ENCODE assay signal across 12 mouse cellular contexts in genomic region chr5:146385989-146386388, GRCm38 (mm10). TPM values are rescaled to one million over a fixed set of nuclear protein-coding genes. Genes with fewer than 3 reads are reported as not detected.
DNase-seq lines count a peak whose midpoint lies in the region; ATAC-seq lines count a peak whose summit lies in the region.
"Had no signal": no experiment of that assay in that cellular context is flagged by ENCODE, and none has a peak within 500 bp of the region (broad histone marks: within the 10 kb centered on the region; RNA-seq: fewer than 3 reads in every experiment).

No protein-coding gene starts in this region.

- intact Hi-C loops in left cerebral cortex, postnatal 14 days (cut with DNase I) = loop anchor here (5.0 kb wide), 1 partner anchor 86 kb away; no protein-coding TSS in a partner anchor

- no peak for ATAC-seq in kidney, embryonic 16.5 days (ENCODE audit: low FRiP score, low TSS enrichment)
- ATAC-seq in hindbrain, embryonic 16.5 days = no peak
- ATAC-seq in neural tube, embryonic 11.5 days (ENCODE audit: insufficient read depth, low FRiP score, low TSS enrichment) = no peak

- H3K27me3 ChIP-seq in kidney, embryonic 16.5 days (ENCODE audit: insufficient read depth, low read length) = no peaks in the 10 kb centered on the region; the same call in 1 of the 2 replicates
- no peaks in the 10 kb centered on the region for H3K27me3 ChIP-seq in hindbrain, embryonic 16.5 days (replicated peaks; ENCODE audit: control insufficient read depth, insufficient read depth, low read length)
- H3K27me3 ChIP-seq in neural tube, embryonic 11.5 days (ENCODE audit: control insufficient read depth, insufficient read depth, low read length) = no peaks in the 10 kb centered on the region

- WGBS in kidney, embryonic 16.5 days = 15% methylated on average over 13 of the region's 13 CpGs
- WGBS in hindbrain, embryonic 16.5 days = 3% methylated on average over 13 of the region's 13 CpGs
- WGBS in neural tube, embryonic 11.5 days = 9% methylated on average over 13 of the region's 13 CpGs

- no peak overlapping the region for H3K27ac ChIP-seq in kidney, embryonic 16.5 days (ENCODE audit: low read length)
- no peak overlapping the region for H3K27ac ChIP-seq in hindbrain, embryonic 16.5 days (ENCODE audit: low read depth, low read length)
- no peak overlapping the region for H3K27ac ChIP-seq in neural tube, embryonic 11.5 days (ENCODE audit: low read depth, low read length)
- H3K27ac ChIP-seq: liver, embryonic 12.5 days had no signal

- H3K9ac ChIP-seq in kidney, embryonic 16.5 days (replicated peaks; ENCODE audit: low read length) = peak overlapping the region; percentile 48; the same call in 1 of the 2 replicates
- H3K9ac ChIP-seq in hindbrain, embryonic 16.5 days (ENCODE audit: low read depth, low read length) = peak overlapping the region; percentile 56; the same call in 1 of the 2 replicates
- peak overlapping the region; percentile 11; the same call in 1 of the 2 replicates for H3K9ac ChIP-seq in neural tube, embryonic 11.5 days (ENCODE audit: low read length)
- H3K9ac ChIP-seq: liver, embryonic 12.5 days had no signal

- no peak for DNase-seq in kidney, postnatal 4 days
- peak; percentile 54 for DNase-seq in embryo, embryonic 9.5 days (ENCODE audit: extremely low spot score)
- peak; percentile 60 for DNase-seq in neural tube, embryonic 11.5 days (ENCODE audit: low spot score)
- no peak for DNase-seq in left cerebral cortex, postnatal 14 days (ENCODE audit: low spot score in 2 of 2)
- no peak for DNase-seq in adrenal gland, postnatal 14 days
- DNase-seq in frontal cortex, postnatal 10 days (ENCODE audit: low spot score in 2 of 2) = no peak
- DNase-seq: cerebellum, adult 11-12 months; heart, postnatal 4 days; right cerebral cortex, adult 18-20 months had no signal

- 0 out of 2 replicates have a peak, but pooled peaks cover 3% of the 10 kb centered on the region for H3K9me3 ChIP-seq in kidney, embryonic 16.5 days (ENCODE audit: low read length)
- no peaks in the 10 kb centered on the region; the same call in 1 of the 2 replicates for H3K9me3 ChIP-seq in hindbrain, embryonic 16.5 days (ENCODE audit: control insufficient read depth, low read length)
- H3K9me3 ChIP-seq in neural tube, embryonic 11.5 days (ENCODE audit: control insufficient read depth, low read length) = no peaks in the 10 kb centered on the region

- H3K4me1 ChIP-seq in kidney, embryonic 16.5 days (ENCODE audit: insufficient read depth, low read length) = 0 out of 2 replicates have a peak, but pooled peaks cover 6% of the 10 kb centered on the region
- peaks cover 10% of the 10 kb centered on the region for H3K4me1 ChIP-seq in hindbrain, embryonic 16.5 days (ENCODE audit: control insufficient read depth, insufficient read depth, low read depth, low read length)
- peaks cover 2% of the 10 kb centered on the region; the same call in 1 of the 2 replicates for H3K4me1 ChIP-seq in neural tube, embryonic 11.5 days (ENCODE audit: control insufficient read depth, insufficient read depth, low read length)
- H3K4me1 ChIP-seq: liver, embryonic 12.5 days had no signal

- H3K36me3 ChIP-seq in kidney, embryonic 16.5 days (ENCODE audit: insufficient read depth, low read length) = no peaks in the 10 kb centered on the region
- 0 out of 2 replicates have a peak, but pooled peaks cover 4% of the 10 kb centered on the region for H3K36me3 ChIP-seq in hindbrain, embryonic 16.5 days (ENCODE audit: control insufficient read depth, insufficient read depth, low read length)
- H3K36me3 ChIP-seq in neural tube, embryonic 11.5 days (ENCODE audit: control insufficient read depth, insufficient read depth, low read length) = no peaks in the 10 kb centered on the region
- H3K36me3 ChIP-seq: liver, embryonic 12.5 days had no signal

- peak overlapping the region; percentile 68 for H3K4me3 ChIP-seq in kidney, embryonic 16.5 days (ENCODE audit: low read length)
- H3K4me3 ChIP-seq in hindbrain, embryonic 16.5 days (ENCODE audit: low read length) = peak overlapping the region; percentile 87
- H3K4me3 ChIP-seq in neural tube, embryonic 11.5 days (ENCODE audit: low read depth, low read length) = peak overlapping the region; percentile 69

- H3K4me2 ChIP-seq in kidney, embryonic 16.5 days (replicated peaks; ENCODE audit: low read depth, low read length) = peak overlapping the region; percentile 89
- H3K4me2 ChIP-seq in hindbrain, embryonic 16.5 days (ENCODE audit: low read length) = peak overlapping the region; percentile 84
- H3K4me2 ChIP-seq in neural tube, embryonic 11.5 days (ENCODE audit: low read depth) = peak overlapping the region; percentile 46

RNA-seq across cellular contexts. Expression of gene Wasf3, which starts 1.2 kb away (rescaled TPM):
- 3.0 and 3.5 TPM in 2 replicates for polyA plus RNA-seq in kidney, embryonic 16.5 days (2015; fragmentation: Nextera tagmentation; extraction: Ambion mirVana)
- 19.3 and 23.4 TPM in 2 replicates for polyA plus RNA-seq in hindbrain, embryonic 16.5 days (2015; fragmentation: Nextera tagmentation; extraction: Ambion mirVana)
- polyA plus RNA-seq in neural tube, embryonic 11.5 days (2014; fragmentation: Nextera tagmentation; extraction: Ambion mirVana) = 6.4 and 6.6 TPM in 2 replicates
- 10 to 100 TPM; 82.5 to 90.7 TPM for total RNA-seq in left cerebral cortex, postnatal 14 days (2021)
- 19.2 and 21.2 TPM in 2 replicates for total RNA-seq in adrenal gland, postnatal 14 days (2021)

Comparison
In these comparisons a context has a peak if more than half of its experiments do, and no peak if none do; other contexts are left out.
1. DNase-seq: peak in embryo, embryonic 9.5 days (single experiment) and neural tube, embryonic 11.5 days (single experiment); none in kidney, postnatal 4 days (0 of 2), left cerebral cortex, postnatal 14 days (0 of 2), adrenal gland, postnatal 14 days (single experiment) and frontal cortex, postnatal 10 days (0 of 2).
2. Peak in every context shown above with its lines, with median percentiles within 50 percentile points of each other: H3K4me2 ChIP-seq, H3K4me3 ChIP-seq and H3K9ac ChIP-seq.